Mouse (Mus musculus) forebrain, postnatal 0 days (tissue): ENCODE measurements at regions not wholly inside any gene's neighbourhood (a gene's known extent, or its start where the extent isn't known, plus 50 kb on each side); places are given as distances from the start of the nearest gene placed in this dataset.
"Not testable (repeated sequence)": the region's sequence is repeated elsewhere in the genome, so short reads cannot be mapped to it uniquely, and the experiment has no call there.

ENCODE experiments used
- ATAC-seq: fragments of 200-750 bp; cut with Nextera tagmentation; 2 replicates; pipeline ENCODE4 v1.8.0; 2017; ENCODE audit warnings: mild to moderate bottlenecking, moderate library complexity
- DNase-seq: peaks from one replicate; pipeline ENCODE4 v3.0.0-alpha.2; 2015
- H3K27ac ChIP-seq: fragments of 300-500 bp; sonication (generic); 2 replicates; pipeline ENCODE4 v1.5.1; 2014; ENCODE audit warnings: low read depth, mild to moderate bottlenecking, antibody characterized with exemption, low read length, moderate library complexity, mixed read lengths
- H3K27me3 ChIP-seq: fragments of 300-500 bp; sonication (generic); 2 replicates; pipeline ENCODE4 v1.6.1; 2014; ENCODE audit warnings: mild to moderate bottlenecking, low read length, mixed read lengths; ENCODE audit not compliant: insufficient read depth
- H3K36me3 ChIP-seq: fragments of 300-500 bp; sonication (generic); 2 replicates; pipeline ENCODE4 v1.6.1; 2014; ENCODE audit warnings: mild to moderate bottlenecking, moderate library complexity; ENCODE audit not compliant: insufficient read depth
- H3K4me1 ChIP-seq: fragments of 300-500 bp; sonication (generic); 2 replicates; pipeline ENCODE4 v1.6.1; 2014; ENCODE audit warnings: antibody characterized with exemption; ENCODE audit not compliant: insufficient read depth
- H3K4me2 ChIP-seq: fragments of 300-500 bp; sonication (generic); 2 replicates; pipeline ENCODE4 v1.6.1; 2014; ENCODE audit warnings: low read depth, mild to moderate bottlenecking, moderate library complexity
- H3K4me3 ChIP-seq: fragments of 300-500 bp; sonication (generic); 2 replicates; pipeline ENCODE4 v1.5.1; 2014; ENCODE audit warnings: low read depth, low read length, mixed read lengths
- H3K9ac ChIP-seq: fragments of 300-500 bp; sonication (generic); 2 replicates; pipeline ENCODE4 v1.6.1; 2014; ENCODE audit warnings: mild to moderate bottlenecking
- H3K9me3 ChIP-seq: fragments of 300-500 bp; sonication (generic); 2 replicates; pipeline ENCODE4 v1.6.1; 2016; ENCODE audit warnings: low read length
- CTCF ChIP-seq: sonication (generic); IDR thresholded peaks from 2 replicates; pipeline ENCODE4 v1.5.1; 2016; ENCODE audit warnings: antibody characterized with exemption, control low read depth, low read depth
- WGBS: fragments of 180-500 bp; shearing (Covaris S2); extraction: QIAGEN DNeasy Blood & Tissue Kit; methylation state at CpG from one replicate; pipeline ENCODE4 v1.1.7; 2014; 5-methylcytosine and 5-hydroxymethylcytosine counted together

DNA sequence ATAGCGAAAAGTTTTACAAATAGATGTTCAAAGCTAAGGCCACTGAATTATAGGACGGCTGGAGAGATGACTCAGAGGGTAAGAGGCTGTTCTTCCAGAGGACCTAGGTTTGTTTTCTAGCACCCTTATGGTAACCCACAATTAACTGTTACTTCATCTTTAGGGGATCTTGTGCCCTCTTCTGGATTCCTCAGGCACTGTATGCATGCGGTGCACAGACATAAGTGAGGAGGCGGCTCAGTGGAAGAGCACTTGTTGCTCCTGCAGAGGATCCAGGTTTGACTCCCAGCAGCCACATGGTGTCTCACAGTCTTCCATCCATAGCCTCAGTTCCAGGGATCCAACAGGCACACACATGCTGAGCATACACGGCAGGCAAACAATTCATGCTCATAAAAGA lies 89.7 kb upstream of the Shb start:
- Histone ChIP-seq H3K4me1 (no peaks in the 10 kb centered on the region), H3K27ac (no peak overlapping the region), H3K4me3 (no peak overlapping the region), H3K36me3 (no peaks in the 10 kb centered on the region), H3K9ac (no peak overlapping the region), H3K27me3 (no peaks in the 10 kb centered on the region), H3K9me3 (no peaks in the 10 kb centered on the region), H3K4me2 (no peak overlapping the region)
- ATAC-seq (no peak), DNase-seq (no peak)
- TF ChIP-seq CTCF, result no peak
- 90% methylated on average over 5 of the region's 5 CpGs for WGBS

DNA sequence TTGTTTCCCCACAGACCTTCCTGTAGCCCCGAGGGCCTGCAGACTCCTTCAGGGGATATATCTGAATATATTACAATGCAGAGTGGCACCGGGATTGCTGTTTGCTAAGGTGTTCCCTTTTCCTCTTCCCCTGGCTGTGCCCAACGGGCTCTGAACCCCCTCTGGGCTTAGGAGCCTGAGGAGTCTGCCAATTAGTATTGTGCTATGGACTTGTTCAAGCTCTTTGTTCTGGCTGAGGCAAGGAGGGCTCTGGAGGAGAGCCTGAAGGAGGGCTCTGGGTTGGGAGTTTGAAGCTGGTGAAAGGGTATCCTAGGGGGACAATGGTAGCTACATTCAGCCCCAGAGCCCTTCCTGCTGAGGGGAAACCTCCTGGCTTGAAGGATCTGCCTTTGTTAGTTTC lies 84.9 kb upstream of the Shb start:
- Histone ChIP-seq H3K27me3 (no peaks in the 10 kb centered on the region), H3K27ac (no peak overlapping the region), H3K9ac (no peak overlapping the region), H3K9me3 (no peaks in the 10 kb centered on the region), H3K36me3 (no peaks in the 10 kb centered on the region), H3K4me1 (no peaks in the 10 kb centered on the region), H3K4me3 (no peak overlapping the region), H3K4me2 (no peak overlapping the region)
- no peak for TF ChIP-seq CTCF
- WGBS, result 9% methylated on average over 3 of the region's 3 CpGs
- ATAC-seq (no peak), DNase-seq (no peak)

GRCm38 (mm10) chr4:45613498-45613897 lies 81.2 kb upstream of the Shb start:
- H3K9ac ChIP-seq, H3K27ac ChIP-seq, H3K27me3 ChIP-seq, H3K9me3 ChIP-seq, H3K4me2 ChIP-seq, H3K36me3 ChIP-seq, H3K4me3 ChIP-seq, H3K4me1 ChIP-seq: not testable (repeated sequence)
- peak; percentile 32; the same call in 1 of the 2 replicates for ATAC-seq
- WGBS, result 66% methylated on average over 3 of the region's 3 CpGs
- DNase-seq, result peak; percentile 7

- H3K9me3 ChIP-seq, result no peaks in the 10 kb centered on the region
- H3K4me2 ChIP-seq, result no peak overlapping the region
- no peak overlapping the region for H3K9ac ChIP-seq
- ATAC-seq, result no peak
- H3K4me1 ChIP-seq, result no peaks in the 10 kb centered on the region
- WGBS, result 53% methylated on average over 5 of the region's 5 CpGs
- no peaks in the 10 kb centered on the region for H3K36me3 ChIP-seq
- H3K27me3 ChIP-seq, result no peaks in the 10 kb centered on the region
- H3K4me3 ChIP-seq, result no peak overlapping the region
- H3K27ac ChIP-seq, result no peak overlapping the region
- peak; percentile 45 for TF ChIP-seq CTCF
- DNase-seq, result no peak
Observed at GRCm38 (mm10) chr4:45612132-45612531, 79.9 kb upstream of the Shb start.

- Histone ChIP-seq H3K36me3 (no peaks in the 10 kb centered on the region), H3K9me3 (no peaks in the 10 kb centered on the region), H3K4me3 (no peak overlapping the region), H3K4me1 (no peaks in the 10 kb centered on the region), H3K27me3 (no peaks in the 10 kb centered on the region), H3K4me2 (no peak overlapping the region), H3K27ac (no peak overlapping the region), H3K9ac (no peak overlapping the region)
- no peak for ATAC-seq
- DNase-seq, result no peak
- 89% methylated on average over 5 of the region's 5 CpGs for WGBS
- no peak for TF ChIP-seq CTCF
Observed at GRCm38 (mm10) chr4:45610937-45611336, 78.7 kb upstream of the Shb start.

DNA sequence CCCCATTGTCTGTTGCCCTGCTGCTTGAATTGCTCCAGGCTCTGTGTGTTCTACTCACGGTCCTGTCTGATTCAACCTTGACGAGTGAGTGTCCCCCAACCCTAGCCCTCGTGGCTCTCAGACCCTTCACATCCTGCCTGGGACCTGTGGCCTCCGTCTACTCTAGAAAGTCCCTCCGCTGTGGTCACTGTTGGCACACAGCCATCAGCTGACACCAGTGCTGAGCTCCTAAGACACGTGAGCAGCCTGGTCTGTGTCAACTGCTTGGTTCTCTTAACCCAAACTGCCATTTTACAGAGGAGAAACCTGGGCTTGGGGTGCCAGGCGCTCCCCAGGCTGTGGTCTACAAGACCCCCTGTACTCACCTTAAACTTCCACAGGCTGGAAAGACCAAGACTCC lies 74.3 kb upstream of the Shb start:
- no peak for TF ChIP-seq CTCF
- H3K9ac ChIP-seq, result no peak overlapping the region
- H3K27ac ChIP-seq, result no peak overlapping the region
- 66% methylated on average over 7 of the region's 7 CpGs for WGBS
- ATAC-seq (no peak), DNase-seq (no peak)
- no peaks in the 10 kb centered on the region for H3K4me1 ChIP-seq
- H3K9me3 ChIP-seq, result no peaks in the 10 kb centered on the region
- no peak overlapping the region for H3K4me3 ChIP-seq
- H3K4me2 ChIP-seq, result no peak overlapping the region
- H3K36me3 ChIP-seq, result no peaks in the 10 kb centered on the region
- no peaks in the 10 kb centered on the region for H3K27me3 ChIP-seq

DNA sequence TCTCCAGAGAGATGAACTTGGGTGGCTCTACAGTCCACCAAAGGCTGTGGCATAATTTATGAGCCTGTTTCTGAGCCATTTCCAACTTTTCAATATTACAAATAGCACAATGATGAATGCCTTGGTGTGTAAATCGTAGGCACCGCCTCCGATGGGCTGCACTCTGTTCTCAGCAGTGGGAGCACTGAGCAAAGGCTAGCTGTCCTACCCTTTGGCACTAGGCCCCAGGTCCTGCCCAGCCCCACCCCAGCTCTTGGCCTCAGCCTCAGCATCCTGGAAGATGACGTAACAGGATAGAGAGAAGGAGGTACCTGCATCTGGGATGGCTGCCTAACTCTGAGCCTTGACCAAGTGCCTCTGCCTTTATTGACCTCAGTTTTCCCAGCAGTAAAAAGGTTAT lies 73.4 kb upstream of the Shb start:
- Histone ChIP-seq H3K4me1 (no peaks in the 10 kb centered on the region), H3K27ac (no peak overlapping the region), H3K36me3 (no peaks in the 10 kb centered on the region), H3K4me2 (no peak overlapping the region), H3K4me3 (no peak overlapping the region), H3K9me3 (no peaks in the 10 kb centered on the region), H3K9ac (no peak overlapping the region), H3K27me3 (no peaks in the 10 kb centered on the region)
- WGBS, result 84% methylated on average over 4 of the region's 4 CpGs
- DNase-seq (no peak), ATAC-seq (no peak)
- no peak for TF ChIP-seq CTCF

DNA sequence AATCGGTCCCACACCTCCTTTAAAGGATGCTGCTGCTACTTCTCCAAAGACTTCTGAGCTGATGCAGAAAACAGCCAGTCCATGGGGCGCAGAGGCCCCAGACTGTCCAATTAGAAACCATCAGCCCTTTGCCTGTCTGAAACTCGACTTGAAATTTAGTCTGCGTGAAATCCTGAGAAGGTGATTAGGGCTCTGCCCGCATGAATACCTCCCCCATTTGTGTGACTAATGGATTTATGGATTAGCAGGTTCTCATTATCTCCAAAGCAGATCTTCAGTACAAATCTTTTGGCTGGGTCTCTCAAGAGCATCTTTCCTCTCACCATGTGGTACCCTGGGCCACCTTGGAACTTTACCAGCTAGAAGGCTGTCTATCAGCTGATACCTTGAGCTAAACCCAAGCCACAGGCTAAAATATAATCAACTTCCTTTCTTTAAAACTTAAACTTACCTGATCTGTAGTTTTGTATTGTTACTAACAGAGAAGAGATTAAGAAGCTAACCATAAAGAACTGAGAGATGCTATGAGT lies 72.1 kb upstream of the Shb start:
- Histone ChIP-seq H3K9me3 (no peaks in the 10 kb centered on the region), H3K27ac (no peak overlapping the region), H3K4me1 (no peaks in the 10 kb centered on the region), H3K36me3 (no peaks in the 10 kb centered on the region), H3K9ac (no peak overlapping the region), H3K4me3 (no peak overlapping the region), H3K27me3 (no peaks in the 10 kb centered on the region), H3K4me2 (no peak overlapping the region)
- WGBS, result 43% methylated on average over 5 of the region's 5 CpGs
- no peak for TF ChIP-seq CTCF
- DNase-seq (no peak), ATAC-seq (no peak)
